Mouse (Mus musculus): ENCODE measurements around the gene Sirt4.
"Not testable (repeated sequence)": the region's sequence is repeated elsewhere in the genome, so short reads cannot be mapped to it uniquely, and the experiment has no call there.

Gene Sirt4

GRCm38 (mm10) chr5:115470766-115471531 lies 13.6 kb downstream of the Sirt4 start:
- DNase-seq (ENCODE audit: low read depth, low spot score): peak; percentile 43

GRCm38 (mm10) chr5:115469791-115470190 lies 14.7 kb downstream of the Sirt4 start:
- no peak for DNase-seq (ENCODE audit: low read depth, low spot score)

DNA sequence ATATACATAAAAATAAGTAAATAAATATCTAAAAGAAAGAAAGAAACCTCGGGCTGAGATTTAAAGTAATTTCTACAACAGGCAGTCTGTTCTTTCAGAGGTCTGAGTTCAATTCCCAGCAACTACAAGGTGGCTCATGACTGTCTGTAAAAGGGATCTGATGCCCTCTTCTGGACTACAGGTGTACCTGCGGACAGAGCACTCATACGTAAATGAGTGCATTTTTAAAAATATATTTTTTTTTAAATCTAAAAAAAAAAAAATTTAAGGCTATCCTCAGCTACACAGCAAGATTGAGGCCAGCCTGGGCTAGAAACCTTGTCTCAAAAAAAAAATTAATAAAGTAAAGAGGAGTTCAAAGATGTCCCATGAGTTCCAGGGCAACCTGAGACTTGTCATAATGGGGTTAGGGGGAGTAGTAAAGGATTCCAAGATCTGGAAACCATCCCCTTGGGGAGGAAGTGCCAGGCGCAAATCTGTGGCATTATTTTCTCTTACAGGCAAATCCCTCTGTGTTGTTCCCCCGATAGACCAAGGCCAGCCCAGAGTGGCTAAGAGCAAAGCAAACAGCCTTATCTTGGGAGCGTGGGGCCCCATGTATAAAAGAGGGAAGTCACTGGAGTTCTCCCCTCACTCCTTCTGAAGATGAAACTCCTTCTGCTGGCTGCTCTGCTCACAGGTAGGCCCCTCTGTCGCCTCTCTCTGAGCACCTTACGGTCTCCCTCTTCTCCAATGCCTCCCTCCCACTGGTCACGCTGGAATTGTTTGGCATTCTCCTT lies 18.7 kb downstream of the Sirt4 start, which contains the start of gene Pla2g1b:
Pla2g1b (plus strand) TSS at position 621 of the 779 bp plus-strand sequence.
- DNase-seq (ENCODE audit: low read depth, low spot score): no peak

GRCm38 (mm10) chr5:115464408-115465115 lies 20.0 kb downstream of the Sirt4 start:
- DNase-seq (ENCODE audit: low read depth, low spot score): no peak

GRCm38 (mm10) chr5:115458918-115459317 lies 25.6 kb downstream of the Sirt4 start:
- no peak for DNase-seq (ENCODE audit: low read depth, low spot score)

DNA sequence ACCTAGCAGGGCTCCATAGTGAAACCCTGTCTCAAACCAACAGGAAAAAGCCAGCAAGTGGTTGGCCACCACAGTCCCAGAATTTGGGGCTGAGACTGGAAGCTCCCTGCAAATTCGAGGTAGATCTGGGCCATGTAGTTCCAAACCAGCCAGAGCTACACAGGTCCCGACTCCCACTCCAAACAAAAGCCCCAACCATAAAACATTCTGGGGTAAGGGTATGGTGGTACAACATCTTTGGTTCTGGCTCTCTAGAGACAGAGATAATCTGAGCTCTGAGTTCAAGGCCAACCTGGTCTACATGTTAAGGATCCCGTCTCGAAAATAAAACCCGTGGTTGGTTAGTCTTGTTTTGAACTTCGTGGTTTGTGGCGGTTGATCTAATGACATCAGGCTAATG lies 28.7 kb downstream of the Sirt4 start:
- no peak for DNase-seq (ENCODE audit: low read depth, low spot score)

- no peak for DNase-seq (ENCODE audit: low read depth, low spot score)
These were observed 30.0 kb downstream of the Sirt4 start for GRCm38 (mm10) chr5:115454422-115455090.

GRCm38 (mm10) chr5:115450410-115451317 lies 33.9 kb downstream of the Sirt4 start:
- no peak for DNase-seq (ENCODE audit: low read depth, low spot score)

- no peak for DNase-seq (ENCODE audit: low read depth, low spot score)
These were observed 35.3 kb downstream of the Sirt4 start for GRCm38 (mm10) chr5:115449247-115449646.

DNA sequence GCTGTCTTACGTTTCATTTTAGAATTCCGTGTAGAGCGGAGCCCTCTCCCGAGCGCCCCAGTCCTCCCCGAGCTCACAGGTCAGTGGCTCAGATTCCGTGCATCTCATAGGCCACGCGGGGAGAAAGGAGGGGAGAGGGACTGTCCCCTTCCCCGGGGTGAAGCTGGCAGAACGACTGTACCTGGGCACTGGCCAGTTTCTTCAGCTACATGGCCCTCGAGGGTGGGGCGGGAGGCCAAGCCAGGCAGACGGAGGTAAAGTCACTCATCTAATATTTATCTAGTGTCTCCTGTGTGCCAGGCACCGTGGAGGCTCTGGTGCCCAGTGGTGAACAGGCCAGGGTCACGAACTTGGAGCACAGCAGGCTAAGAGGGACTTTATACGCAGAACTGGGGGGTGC lies 37.4 kb downstream of the Sirt4 start:
- DNase-seq (ENCODE audit: low read depth, low spot score): no peak

- no peak for DNase-seq (ENCODE audit: low read depth, low spot score)
These were observed 40.4 kb downstream of the Sirt4 start for GRCm38 (mm10) chr5:115444130-115444529.

DNA sequence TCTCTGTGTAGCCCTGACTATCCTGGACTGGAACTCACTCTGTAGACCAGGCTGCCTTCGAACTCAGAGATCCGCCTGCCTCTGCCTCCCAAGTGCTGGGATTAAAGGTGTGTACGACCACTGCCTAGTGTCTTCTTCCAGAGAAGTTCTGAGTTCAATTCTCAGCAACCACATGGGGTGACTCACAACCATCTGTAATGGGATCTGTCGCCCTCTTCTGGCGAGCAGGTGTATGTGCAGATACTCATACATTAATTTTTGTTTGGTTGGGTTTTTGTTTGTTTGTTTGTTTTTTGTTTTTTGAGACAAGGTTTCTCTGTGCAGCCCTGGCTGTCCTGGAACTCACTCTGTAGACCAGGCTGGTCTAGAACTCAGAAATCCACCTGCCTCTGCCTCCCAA lies 41.9 kb downstream of the Sirt4 start:
- not testable (repeated sequence) for DNase-seq (ENCODE audit: low read depth, low spot score)

DNA sequence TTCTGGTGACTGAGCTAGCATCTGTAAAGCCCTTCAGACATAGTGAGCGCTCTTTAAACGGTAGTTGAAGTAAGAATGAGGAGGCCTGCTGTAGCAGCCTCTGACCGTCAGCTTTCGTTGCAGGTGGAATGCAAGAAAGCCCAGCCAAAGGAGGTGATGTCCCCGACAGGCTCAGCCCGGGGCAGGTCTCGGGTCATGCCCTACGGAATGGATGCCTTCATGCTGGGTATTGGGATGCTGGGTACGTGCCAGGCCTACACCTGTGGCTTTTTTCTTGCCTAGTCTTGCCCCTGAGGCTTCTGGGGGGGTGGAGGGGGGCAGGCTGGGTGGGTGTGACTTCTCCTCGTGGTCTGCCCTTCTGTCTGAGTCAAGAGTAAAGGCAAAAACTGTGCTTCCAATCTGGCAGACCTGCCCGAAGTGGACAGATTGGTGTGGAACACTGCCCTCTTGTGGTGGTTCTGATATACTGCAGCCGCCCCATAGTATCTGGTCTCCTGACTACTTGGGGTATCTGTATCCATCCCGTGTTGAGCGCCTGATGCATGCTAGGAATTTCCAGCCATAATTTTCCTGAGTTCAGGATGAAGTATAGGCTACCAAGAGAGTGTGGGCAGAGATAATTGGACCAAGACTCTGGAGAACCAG lies 43.2 kb downstream of the Sirt4 start:
- DNase-seq (ENCODE audit: low read depth, low spot score): peak; percentile 87

- DNase-seq (ENCODE audit: low read depth, low spot score): no peak
These were observed 45.9 kb downstream of the Sirt4 start for GRCm38 (mm10) chr5:115438667-115439066.

DNA sequence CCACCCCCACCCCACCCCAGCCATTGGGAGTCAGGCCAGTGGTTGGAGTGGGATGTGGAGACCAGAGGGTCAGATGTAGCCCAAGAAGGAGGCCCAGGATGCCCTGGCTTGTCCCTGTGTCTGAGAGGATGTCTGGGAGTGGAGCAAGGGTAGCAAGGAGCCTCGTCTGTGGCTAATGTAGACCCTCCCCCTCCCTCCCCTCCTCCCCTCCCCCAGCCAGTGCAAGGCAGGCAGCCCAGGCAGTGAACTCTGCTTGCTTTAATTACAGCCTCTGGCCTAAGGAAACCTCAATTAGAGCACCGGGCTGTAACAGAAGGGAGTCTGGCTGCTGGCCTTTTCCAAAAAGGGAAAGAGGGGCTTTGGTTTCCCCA lies 46.6 kb downstream of the Sirt4 start:
- no peak for DNase-seq (ENCODE audit: low read depth, low spot score)

GRCm38 (mm10) chr5:115437242-115437944 lies 47.1 kb downstream of the Sirt4 start:
- no peak for DNase-seq (ENCODE audit: low read depth, low spot score)

GRCm38 (mm10) chr5:115436421-115437124 lies 48.0 kb downstream of the Sirt4 start:
- DNase-seq (ENCODE audit: low read depth, low spot score): peak; percentile 94

GRCm38 (mm10) chr5:115435755-115436379 lies 48.7 kb downstream of the Sirt4 start:
- DNase-seq (ENCODE audit: low read depth, low spot score): no peak

All from brain, adult 2 months (tissue).